Mouse (Mus musculus) WW6 (cell line): ENCODE data around the gene Gnb2.

Experiments used
- DNase-seq: peaks from one replicate; pipeline ENCODE4 v3.0.0-alpha.2; 2013; ENCODE audit warnings: low read depth, low spot score

Gene Gnb2

GRCm38 (mm10) chr5:137540991-137541390 lies 7.7 kb upstream of the Gnb2 start:
- DNase-seq: no peak

GRCm38 (mm10) chr5:137539291-137539801 lies 6.0 kb upstream of the Gnb2 start:
- no peak for DNase-seq

GRCm38 (mm10) chr5:137537461-137537860 lies 4.2 kb upstream of the Gnb2 start:
- no peak for DNase-seq

- DNase-seq: no peak
These were observed 2.0 kb upstream of the Gnb2 start for GRCm38 (mm10) chr5:137535318-137535717.

GRCm38 (mm10) chr5:137534762-137535161 lies 1.5 kb upstream of the Gnb2 start:
- no peak for DNase-seq

GRCm38 (mm10) chr5:137532808-137533116 lies 548 bp downstream of the Gnb2 start:
- no peak for DNase-seq

GRCm38 (mm10) chr5:137532131-137532807 lies 1.0 kb downstream of the Gnb2 start:
- no peak for DNase-seq

- DNase-seq: no peak
These were observed 1.7 kb downstream of the Gnb2 start for GRCm38 (mm10) chr5:137531414-137532130.

GRCm38 (mm10) chr5:137530588-137531413 lies 2.5 kb downstream of the Gnb2 start:
- no peak for DNase-seq

- DNase-seq: no peak
These were observed 3.2 kb downstream of the Gnb2 start for GRCm38 (mm10) chr5:137530075-137530474.

- no peak for DNase-seq
These were observed 3.9 kb downstream of the Gnb2 start for GRCm38 (mm10) chr5:137529221-137529995.

- no peak for DNase-seq
These were observed 4.9 kb downstream of the Gnb2 start for GRCm38 (mm10) chr5:137528247-137528968.

- no peak for DNase-seq
These were observed 5.9 kb downstream of the Gnb2 start for GRCm38 (mm10) chr5:137527413-137527812.

- no peak for DNase-seq
These were observed 6.9 kb downstream of the Gnb2 start for GRCm38 (mm10) chr5:137526192-137526936.

GRCm38 (mm10) chr5:137525511-137525910 lies 7.8 kb downstream of the Gnb2 start:
- DNase-seq: no peak

- no peak for DNase-seq
These were observed 8.6 kb downstream of the Gnb2 start for GRCm38 (mm10) chr5:137524671-137525070.

- DNase-seq: no peak
These were observed 9.1 kb downstream of the Gnb2 start for GRCm38 (mm10) chr5:137524251-137524515.

- no peak for DNase-seq
These were observed 9.7 kb downstream of the Gnb2 start for GRCm38 (mm10) chr5:137523396-137524250.

- DNase-seq: no peak
These were observed 10.6 kb downstream of the Gnb2 start for GRCm38 (mm10) chr5:137522711-137523110.
